Comparison of ENCODE assay signal across 8 mouse cellular contexts in the genomic region with DNA sequence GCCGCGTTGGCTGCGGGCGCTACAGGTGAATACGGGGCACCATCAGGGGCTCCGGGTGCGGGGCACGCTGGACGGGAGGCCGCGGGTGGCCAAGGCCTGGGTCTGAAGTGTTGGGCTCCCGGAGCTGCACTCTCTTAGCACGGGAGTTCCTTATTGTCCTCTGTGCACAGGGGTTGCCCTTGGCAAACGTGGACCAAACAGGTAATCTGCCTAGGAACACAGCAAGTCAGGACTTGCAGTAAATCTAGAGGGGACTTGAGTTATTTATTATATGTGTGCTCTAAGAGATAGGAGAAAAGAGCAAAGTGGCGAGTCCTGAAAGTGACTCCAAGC. TPM values are rescaled to one million over a fixed set of nuclear protein-coding genes. Genes with fewer than 3 reads are reported as not detected.
DNase-seq lines count a peak whose midpoint lies in the region; ATAC-seq and TF ChIP-seq lines count a peak whose summit lies in the region.

No protein-coding gene starts in this region.

- intact Hi-C loops in gastrocnemius, adult 2 months (cut with DNase I) = loop anchor here (10.0 kb wide), 1 partner anchor 228 kb away; no protein-coding TSS in a partner anchor

- WGBS in thymus, adult 2 months = under 1% methylated on average over 15 of the region's 15 CpGs
- 1% methylated on average over 15 of the region's 15 CpGs for WGBS in liver, embryonic 12.5 days (ENCODE audit: insufficient replicate concordance)

- no peak for DNase-seq in gastrocnemius, adult 2 months
- DNase-seq in gastrocnemius, adult 8-10 months (ENCODE audit: low spot score in 2 of 2) = no peak
- no peak for DNase-seq in thymus, adult 2 months
- no peak for DNase-seq in thymus, postnatal 36 days
- DNase-seq in adrenal gland, postnatal 10 days = no peak
- DNase-seq in frontal cortex, adult 2 months (ENCODE audit: extremely low spot score in 1 of 2, low spot score in 1 of 2) = no peak
- no peak for DNase-seq in spleen, postnatal 36 days (ENCODE audit: low spot score in 2 of 2)

- H3K27me3 ChIP-seq in thymus, adult 2 months (ENCODE audit: control insufficient read depth, insufficient read depth, low read length) = no peaks in the 10 kb centered on the region
- H3K27me3 ChIP-seq in liver, embryonic 12.5 days (replicated peaks) = no peaks in the 10 kb centered on the region

- peak overlapping the region; percentile 93 for H3K27ac ChIP-seq in gastrocnemius, adult 2 months
- no peak overlapping the region for H3K27ac ChIP-seq in thymus, adult 2 months (ENCODE audit: control insufficient read depth, insufficient read depth, low read length)
- H3K27ac ChIP-seq in liver, embryonic 12.5 days = peak overlapping the region; percentile 74

- no peak; the same call in 1 of the 2 replicates for ATAC-seq in liver, embryonic 12.5 days

- peaks cover 5% of the 10 kb centered on the region for H3K4me1 ChIP-seq in thymus, adult 2 months (replicated peaks; ENCODE audit: control insufficient read depth, insufficient read depth, low read length)
- peaks cover 21% of the 10 kb centered on the region for H3K4me1 ChIP-seq in liver, embryonic 12.5 days

- TF ChIP-seq POLR2A in thymus, adult 2 months (IDR thresholded peaks at IDR 0.05; ENCODE audit: control insufficient read depth, extremely low read depth, insufficient read depth, low read length, poor library complexity) = no peak

- TF ChIP-seq CTCF in gastrocnemius, adult 2 months (IDR thresholded peaks at IDR 0.05) = no peak
- no peak for TF ChIP-seq CTCF in thymus, adult 2 months (IDR thresholded peaks at IDR 0.05; ENCODE audit: borderline replicate concordance, control insufficient read depth, extremely low read depth, insufficient read depth, low read length, poor library complexity)

- H3K4me2 ChIP-seq in liver, embryonic 12.5 days = peak overlapping the region; percentile 87

- peak overlapping the region; percentile 82 for H3K9ac ChIP-seq in liver, embryonic 12.5 days

- H3K4me3 ChIP-seq in gastrocnemius, adult 2 months = peak overlapping the region; percentile 94
- peak overlapping the region; percentile 93 for H3K4me3 ChIP-seq in thymus, adult 2 months (ENCODE audit: control insufficient read depth, insufficient read depth, low read length)
- H3K4me3 ChIP-seq in liver, embryonic 12.5 days = peak overlapping the region; percentile 79

- no peaks in the 10 kb centered on the region for H3K9me3 ChIP-seq in liver, embryonic 12.5 days (replicated peaks)

- H3K36me3 ChIP-seq in thymus, adult 2 months (ENCODE audit: control insufficient read depth, insufficient read depth, low read length) = peaks cover 19% of the 10 kb centered on the region
- peaks cover 21% of the 10 kb centered on the region for H3K36me3 ChIP-seq in liver, embryonic 12.5 days

RNA-seq across cellular contexts. Expression of a gene that starts 0.4 kb away (rescaled TPM):
- 100 to 1,000 TPM in 1 of 2 experiments, 10 to 100 TPM in 1; 85.7 to 133 TPM for total RNA-seq in gastrocnemius, adult 2 months (2021)
- 100 to 1,000 TPM in 2 of 4 experiments, 10 to 100 TPM in 2; 83.5 to 107 (median 94.3) TPM for total RNA-seq in gastrocnemius, adult 8-10 months (2022)
- polyA plus RNA-seq in thymus, adult 2 months (2012; rRNA removed) = 15.0 and 16.9 TPM in 2 replicates
- polyA plus RNA-seq in liver, embryonic 12.5 days (2016; fragmentation: Nextera tagmentation; extraction: Ambion mirVana) = 37.1 and 43.1 TPM in 2 replicates
- 100 to 1,000 TPM; 150 to 154 TPM for total RNA-seq in adrenal gland, postnatal 10 days (2021)
- polyA plus RNA-seq in frontal cortex, adult 2 months (2012; rRNA removed) = 62.2 and 69.6 TPM in 2 replicates

RNA-seq across cellular contexts. Expression of a gene that starts 0.7 kb away (rescaled TPM):
- total RNA-seq in gastrocnemius, adult 2 months (2021) = 10 to 100 TPM; 18.3 to 18.8 TPM
- 10 to 100 TPM; 13.8 to 22.1 (median 17.4) TPM for total RNA-seq in gastrocnemius, adult 8-10 months (2022)
- 1.6 and 1.8 TPM in 2 replicates for polyA plus RNA-seq in thymus, adult 2 months (2012; rRNA removed)
- 48.4 and 50.0 TPM in 2 replicates for polyA plus RNA-seq in liver, embryonic 12.5 days (2016; fragmentation: Nextera tagmentation; extraction: Ambion mirVana)
- 10 to 100 TPM; 19.5 to 27.9 TPM for total RNA-seq in adrenal gland, postnatal 10 days (2021)
- 10.3 and 13.7 TPM in 2 replicates for polyA plus RNA-seq in frontal cortex, adult 2 months (2012; rRNA removed)

RNA-seq across cellular contexts. Expression of a gene that starts 18.9 kb away (rescaled TPM):
- total RNA-seq in gastrocnemius, adult 2 months (2021) = 1 to 10 TPM; 7.7 to 8.1 TPM
- total RNA-seq in gastrocnemius, adult 8-10 months (2022) = 10 to 100 TPM in 1 of 4 experiments, 1 to 10 TPM in 3; 7.4 to 11.7 (median 8.5) TPM
- 2.8 and 3.3 TPM in 2 replicates for polyA plus RNA-seq in thymus, adult 2 months (2012; rRNA removed)
- 3.1 TPM in 2 replicates for polyA plus RNA-seq in liver, embryonic 12.5 days (2016; fragmentation: Nextera tagmentation; extraction: Ambion mirVana)
- 10 to 100 TPM in 1 of 2 experiments, 1 to 10 TPM in 1; 7.3 to 10.9 TPM for total RNA-seq in adrenal gland, postnatal 10 days (2021)
- 3.4 and 4.2 TPM in 2 replicates for polyA plus RNA-seq in frontal cortex, adult 2 months (2012; rRNA removed)
